Mouse (Mus musculus) embryonic facial prominence, embryonic 12.5 days (tissue): ENCODE measurements around the gene Ankrd17. TPM values are rescaled to one million over a fixed set of nuclear protein-coding genes. Genes with fewer than 3 reads are reported as not detected.

Source experiments
- ATAC-seq: fragments of 200-750 bp; cut with Nextera tagmentation; 2 replicates; pipeline ENCODE4 v1.8.0; 2017; ENCODE audit not compliant: insufficient number of reproducible peaks, insufficient read depth, low FRiP score, low TSS enrichment
- H3K27ac ChIP-seq: fragments of 300-500 bp; sonication (generic); 2 replicates; pipeline ENCODE4 v1.5.1; 2016; ENCODE audit warnings: mild to moderate bottlenecking
- H3K27me3 ChIP-seq: fragments of 300-500 bp; sonication (generic); 2 replicates; pipeline ENCODE4 v1.6.1; 2016; ENCODE audit warnings: mild to moderate bottlenecking, moderate library complexity
- H3K36me3 ChIP-seq: fragments of 300-500 bp; sonication (generic); 2 replicates; pipeline ENCODE4 v1.6.1; 2016; ENCODE audit warnings: mild to moderate bottlenecking
- H3K4me1 ChIP-seq: fragments of 300-500 bp; sonication (generic); 2 replicates; pipeline ENCODE4 v1.6.1; 2016
- H3K4me2 ChIP-seq: fragments of 300-500 bp; sonication (generic); replicated peaks from 2 replicates; pipeline ENCODE4 v1.6.1; 2016; ENCODE audit warnings: mild to moderate bottlenecking, moderate library complexity
- H3K4me3 ChIP-seq: fragments of 300-500 bp; sonication (generic); 2 replicates; pipeline ENCODE4 v1.5.1; 2016; ENCODE audit warnings: mild to moderate bottlenecking
- H3K9ac ChIP-seq: fragments of 300-500 bp; sonication (generic); 2 replicates; pipeline ENCODE4 v1.6.1; 2016; ENCODE audit warnings: mild to moderate bottlenecking, moderate library complexity
- H3K9me3 ChIP-seq: fragments of 300-500 bp; sonication (generic); 2 replicates; pipeline ENCODE4 v1.6.1; 2016; ENCODE audit warnings: mild to moderate bottlenecking, moderate library complexity
- WGBS: fragments of 180-500 bp; shearing (Covaris S2); methylation state at CpG from one replicate; pipeline ENCODE4 v1.1.7; 2016; 5-methylcytosine and 5-hydroxymethylcytosine counted together
- polyA plus RNA-seq: library from polyadenylated mRNA; unstranded; fragments of >200 nt; fragmentation: Nextera tagmentation; extraction: Ambion mirVana; gene quantifications from 2 replicates; pipeline ENCODE4 v1.2.1, GENCODE M21; 2016

The Ankrd17 gene
- polyA plus RNA-seq, 1 experiment from 2014 or later = 32.0 TPM

- Histone ChIP-seq H3K27me3 (no peaks in the 10 kb centered on the region), H3K9me3 (no peaks in the 10 kb centered on the region), H3K4me2 (no peak overlapping the region), H3K36me3 (peaks cover 69% of the 10 kb centered on the region), H3K9ac (no peak overlapping the region), H3K4me3 (no peak overlapping the region), H3K27ac (no peak overlapping the region), H3K4me1 (no peaks in the 10 kb centered on the region)
- no peak for ATAC-seq
- WGBS = 80% methylated on average over 4 of the region's 4 CpGs
Observed at GRCm38 (mm10) chr5:90245416-90245815, 121.0 kb downstream of the Ankrd17 start.

GRCm38 (mm10) chr5:90235217-90235616 lies 131.2 kb downstream of the Ankrd17 start:
- no peaks in the 10 kb centered on the region for H3K4me1 ChIP-seq
- no peak overlapping the region for H3K27ac ChIP-seq
- ATAC-seq = no peak
- H3K9me3 ChIP-seq = no peaks in the 10 kb centered on the region
- peaks cover 63% of the 10 kb centered on the region for H3K36me3 ChIP-seq
- no peak overlapping the region for H3K9ac ChIP-seq
- H3K4me2 ChIP-seq = no peak overlapping the region
- H3K4me3 ChIP-seq = no peak overlapping the region
- no peaks in the 10 kb centered on the region for H3K27me3 ChIP-seq
- 93% methylated on average over 8 of the region's 8 CpGs for WGBS

GRCm38 (mm10) chr5:90233305-90233704 lies 133.1 kb downstream of the Ankrd17 start:
- H3K4me2 ChIP-seq = no peak overlapping the region
- no peak for ATAC-seq
- H3K27ac ChIP-seq = no peak overlapping the region
- WGBS = 92% methylated on average over 4 of the region's 4 CpGs
- no peaks in the 10 kb centered on the region for H3K4me1 ChIP-seq
- no peak overlapping the region for H3K9ac ChIP-seq
- H3K27me3 ChIP-seq = no peaks in the 10 kb centered on the region
- peaks cover 65% of the 10 kb centered on the region for H3K36me3 ChIP-seq
- H3K9me3 ChIP-seq = no peaks in the 10 kb centered on the region
- no peak overlapping the region for H3K4me3 ChIP-seq

- H3K36me3 ChIP-seq = peaks cover 55% of the 10 kb centered on the region
- no peaks in the 10 kb centered on the region for H3K4me1 ChIP-seq
- H3K27me3 ChIP-seq = no peaks in the 10 kb centered on the region
- no peak for ATAC-seq
- no peak overlapping the region for H3K9ac ChIP-seq
- H3K4me2 ChIP-seq = no peak overlapping the region
- no peaks in the 10 kb centered on the region for H3K9me3 ChIP-seq
- no peak overlapping the region for H3K27ac ChIP-seq
- no peak overlapping the region for H3K4me3 ChIP-seq
- 92% methylated on average over 2 of the region's 2 CpGs for WGBS
Observed at GRCm38 (mm10) chr5:90229760-90230159, 136.6 kb downstream of the Ankrd17 start.

GRCm38 (mm10) chr5:90226696-90227095 lies 139.7 kb downstream of the Ankrd17 start:
- Histone ChIP-seq H3K9me3 (no peaks in the 10 kb centered on the region), H3K27ac (no peak overlapping the region), H3K36me3 (peaks cover 43% of the 10 kb centered on the region), H3K4me3 (no peak overlapping the region), H3K27me3 (no peaks in the 10 kb centered on the region), H3K4me1 (peaks cover 10% of the 10 kb centered on the region), H3K4me2 (no peak overlapping the region), H3K9ac (no peak overlapping the region)
- WGBS = 92% methylated on average over 3 of the region's 3 CpGs
- no peak for ATAC-seq

- ATAC-seq = no peak
- Histone ChIP-seq H3K4me1 (peaks cover 10% of the 10 kb centered on the region), H3K27me3 (no peaks in the 10 kb centered on the region), H3K9me3 (no peaks in the 10 kb centered on the region), H3K9ac (no peak overlapping the region), H3K27ac (no peak overlapping the region), H3K36me3 (peaks cover 40% of the 10 kb centered on the region), H3K4me3 (no peak overlapping the region), H3K4me2 (no peak overlapping the region)
- WGBS = 88% methylated on average over 5 of the region's 5 CpGs
Observed at GRCm38 (mm10) chr5:90224730-90225129, 141.6 kb downstream of the Ankrd17 start.

GRCm38 (mm10) chr5:90223534-90224381 lies 142.6 kb downstream of the Ankrd17 start, which contains the start of gene Cox18:
TSS of gene Cox18 (minus strand) at chr5:90224001.
- Histone ChIP-seq H3K27ac (peak within 1 kb of the TSS; percentile 88), H3K4me1 (peaks cover 10% of the 10 kb centered on the region), H3K27me3 (no peaks in the 10 kb centered on the region), H3K4me3 (peak within 1 kb of the TSS; percentile 67), H3K36me3 (peaks cover 32% of the 10 kb centered on the region), H3K4me2 (peak within 1 kb of the TSS; percentile 50), H3K9ac (peak within 1 kb of the TSS; percentile 75), H3K9me3 (no peaks in the 10 kb centered on the region)
- ATAC-seq = peak; percentile 98
- WGBS = under 1% methylated on average over 62 of the region's 62 CpGs

- no peak overlapping the region for H3K27ac ChIP-seq
- 27% methylated on average over 3 of the region's 3 CpGs for WGBS
- no peak for ATAC-seq
Observed at GRCm38 (mm10) chr5:90222937-90223336, 143.4 kb downstream of the Ankrd17 start.

GRCm38 (mm10) chr5:90217791-90218190 lies 148.6 kb downstream of the Ankrd17 start:
- Histone ChIP-seq H3K27ac (no peak overlapping the region), H3K27me3 (no peaks in the 10 kb centered on the region), H3K36me3 (peaks cover 53% of the 10 kb centered on the region), H3K9ac (no peak overlapping the region), H3K4me2 (no peak overlapping the region), H3K4me1 (peaks cover 6% of the 10 kb centered on the region), H3K9me3 (no peaks in the 10 kb centered on the region), H3K4me3 (no peak overlapping the region)
- ATAC-seq = no peak
- 90% methylated on average over 3 of the region's 3 CpGs for WGBS

More at GRCm38 (mm10) chr5:90222937-90223336, 143.4 kb downstream of the Ankrd17 start:
- Histone ChIP-seq H3K9ac (peak overlapping the region; percentile 75), H3K4me1 (peaks cover 10% of the 10 kb centered on the region), H3K27me3 (no peaks in the 10 kb centered on the region), H3K4me3 (peak overlapping the region; percentile 67), H3K4me2 (peak overlapping the region; percentile 50), H3K9me3 (no peaks in the 10 kb centered on the region), H3K36me3 (peaks cover 35% of the 10 kb centered on the region)

- no peaks in the 10 kb centered on the region for H3K27me3 ChIP-seq
- H3K4me1 ChIP-seq = 0 out of 2 replicates have a peak, but pooled peaks cover under 1% of the 10 kb centered on the region
- no peak overlapping the region for H3K27ac ChIP-seq
- peaks cover 53% of the 10 kb centered on the region for H3K36me3 ChIP-seq
- H3K9ac ChIP-seq = no peak overlapping the region
- no peak for ATAC-seq
- 93% methylated on average over 12 of the region's 12 CpGs for WGBS
- H3K4me2 ChIP-seq = no peak overlapping the region
- no peaks in the 10 kb centered on the region for H3K9me3 ChIP-seq
- H3K4me3 ChIP-seq = no peak overlapping the region
Observed at GRCm38 (mm10) chr5:90217226-90217625, 149.2 kb downstream of the Ankrd17 start.

GRCm38 (mm10) chr5:90213356-90213755 lies 153.0 kb downstream of the Ankrd17 start:
- no peak overlapping the region for H3K4me2 ChIP-seq
- 96% methylated on average over 12 of the region's 12 CpGs for WGBS
- ATAC-seq = no peak
- H3K9me3 ChIP-seq = no peaks in the 10 kb centered on the region
- no peak overlapping the region for H3K4me3 ChIP-seq
- no peak overlapping the region for H3K27ac ChIP-seq
- H3K36me3 ChIP-seq = peaks cover 40% of the 10 kb centered on the region
- no peaks in the 10 kb centered on the region for H3K27me3 ChIP-seq
- no peak overlapping the region for H3K9ac ChIP-seq
- no peaks in the 10 kb centered on the region for H3K4me1 ChIP-seq

GRCm38 (mm10) chr5:90203168-90203567 lies 163.2 kb downstream of the Ankrd17 start:
- H3K27ac ChIP-seq = no peak overlapping the region
- no peaks in the 10 kb centered on the region for H3K9me3 ChIP-seq
- no peaks in the 10 kb centered on the region for H3K27me3 ChIP-seq
- no peak overlapping the region for H3K4me3 ChIP-seq
- no peaks in the 10 kb centered on the region for H3K36me3 ChIP-seq
- 17% methylated on average over 5 of the region's 5 CpGs for WGBS
- no peak for ATAC-seq
- H3K9ac ChIP-seq = no peak overlapping the region
- H3K4me1 ChIP-seq = no peaks in the 10 kb centered on the region
- H3K4me2 ChIP-seq = no peak overlapping the region
